Mouse (Mus musculus) G1E (cell line): ENCODE results near the gene Sema6b.

Source experiments
- CTCF ChIP-seq: IDR thresholded peaks from 2 replicates; pipeline ENCODE4 v1.5.1; 2012; ENCODE audit warnings: low read depth, low read length, inconsistent platforms, mixed read lengths
- GATA1 ChIP-seq: IDR thresholded peaks from 2 replicates; pipeline ENCODE4 v1.6.1; 2012; ENCODE audit warnings: borderline replicate concordance, low read length, inconsistent platforms, mixed read lengths

- no peak for TF ChIP-seq CTCF
- TF ChIP-seq GATA1: no peak
Measured at GRCm38 (mm10) chr17:56185281-56186141, 45.4 kb upstream of the Sema6b start.
